Mouse (Mus musculus) liver, embryonic 14.5 days (tissue): ENCODE results near the gene Bicd2.

Source experiments
- CTCF ChIP-seq: IDR thresholded peaks from 2 replicates; pipeline ENCODE4 v1.5.1; 2016; ENCODE audit warnings: antibody characterized with exemption, low read depth, control low read depth
- EP300 ChIP-seq: IDR thresholded peaks from 2 replicates; pipeline ENCODE4 v1.6.1; 2016; ENCODE audit warnings: antibody characterized with exemption, low read depth

DNA sequence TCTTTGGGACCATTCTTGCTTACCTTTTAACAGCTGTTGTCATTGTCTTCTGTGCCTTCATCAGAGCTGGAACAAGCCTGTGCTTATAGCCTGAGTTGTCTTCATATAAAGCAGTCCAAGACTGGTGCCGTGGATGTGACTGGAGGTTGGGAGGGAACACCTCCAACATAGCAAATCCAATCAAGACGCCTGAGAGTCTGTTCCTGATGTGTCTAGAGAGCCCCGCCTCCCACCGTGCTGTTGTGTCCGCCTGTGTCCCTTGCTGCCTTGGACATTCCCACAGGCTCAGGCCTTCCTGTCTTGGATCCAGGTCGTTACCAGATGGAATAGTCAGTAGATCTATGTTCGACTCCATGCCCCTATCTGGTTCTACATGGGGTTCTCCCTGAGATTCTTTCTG lies 14.7 kb downstream of the Bicd2 start:
- TF ChIP-seq CTCF (no peak), EP300 (no peak)
